Mouse (Mus musculus): ENCODE results near the gene Fer1l4.

GRCm38 (mm10) chr2:156073725-156074124 lies 21.0 kb upstream of the Fer1l4 start:
- TF ChIP-seq CTCF (IDR thresholded peaks at IDR 0.05; ENCODE audit: borderline replicate concordance, insufficient read depth, low read length) (no peak), POLR2A (IDR thresholded peaks at IDR 0.05; ENCODE audit: low read depth, low read length) (no peak)
